Mouse (Mus musculus): Measurements from ENCODE around the gene Gli1. TPM values are rescaled to one million over a fixed set of nuclear protein-coding genes. Genes with fewer than 3 reads are reported as not detected.

The Gli1 gene
- polyA plus RNA-seq, 1 experiment from 2014 or later = 16.5 TPM

GRCm38 (mm10) chr10:127294895-127295510 lies 46.8 kb downstream of the Gli1 start:
- no peaks in the 10 kb centered on the region for H3K9me3 ChIP-seq
- no peak overlapping the region for H3K4me3 ChIP-seq
- no peak for ATAC-seq (ENCODE audit: low FRiP score, low read depth)
- peaks cover 65% of the 10 kb centered on the region for H3K36me3 ChIP-seq
- H3K4me2 ChIP-seq (replicated peaks) = no peak overlapping the region
- WGBS = 89% methylated on average over 10 of the region's 10 CpGs
- H3K27me3 ChIP-seq = no peaks in the 10 kb centered on the region
- H3K4me1 ChIP-seq = peaks cover 18% of the 10 kb centered on the region
- H3K27ac ChIP-seq = no peak overlapping the region
- no peak overlapping the region for H3K9ac ChIP-seq

GRCm38 (mm10) chr10:127293590-127294113 lies 48.1 kb downstream of the Gli1 start:
- H3K9ac ChIP-seq = no peak overlapping the region
- H3K4me3 ChIP-seq = no peak overlapping the region
- H3K27me3 ChIP-seq = no peaks in the 10 kb centered on the region
- no peak overlapping the region for H3K27ac ChIP-seq
- H3K4me2 ChIP-seq (replicated peaks) = no peak overlapping the region
- 80% methylated on average over 3 of the region's 3 CpGs for WGBS
- peaks cover 26% of the 10 kb centered on the region for H3K4me1 ChIP-seq
- ATAC-seq (ENCODE audit: low FRiP score, low read depth) = no peak
- no peaks in the 10 kb centered on the region for H3K9me3 ChIP-seq
- peaks cover 52% of the 10 kb centered on the region for H3K36me3 ChIP-seq

- peaks cover 51% of the 10 kb centered on the region for H3K36me3 ChIP-seq
- H3K4me2 ChIP-seq (replicated peaks) = no peak overlapping the region
- H3K4me3 ChIP-seq = no peak overlapping the region
- H3K9me3 ChIP-seq = no peaks in the 10 kb centered on the region
- no peak for ATAC-seq (ENCODE audit: low FRiP score, low read depth)
- H3K27ac ChIP-seq = no peak overlapping the region
- no peak overlapping the region for H3K9ac ChIP-seq
- no peaks in the 10 kb centered on the region for H3K27me3 ChIP-seq
- peaks cover 26% of the 10 kb centered on the region for H3K4me1 ChIP-seq
- 88% methylated on average over 6 of the region's 6 CpGs for WGBS
Observed at GRCm38 (mm10) chr10:127292987-127293538, 48.7 kb downstream of the Gli1 start.

DNA sequence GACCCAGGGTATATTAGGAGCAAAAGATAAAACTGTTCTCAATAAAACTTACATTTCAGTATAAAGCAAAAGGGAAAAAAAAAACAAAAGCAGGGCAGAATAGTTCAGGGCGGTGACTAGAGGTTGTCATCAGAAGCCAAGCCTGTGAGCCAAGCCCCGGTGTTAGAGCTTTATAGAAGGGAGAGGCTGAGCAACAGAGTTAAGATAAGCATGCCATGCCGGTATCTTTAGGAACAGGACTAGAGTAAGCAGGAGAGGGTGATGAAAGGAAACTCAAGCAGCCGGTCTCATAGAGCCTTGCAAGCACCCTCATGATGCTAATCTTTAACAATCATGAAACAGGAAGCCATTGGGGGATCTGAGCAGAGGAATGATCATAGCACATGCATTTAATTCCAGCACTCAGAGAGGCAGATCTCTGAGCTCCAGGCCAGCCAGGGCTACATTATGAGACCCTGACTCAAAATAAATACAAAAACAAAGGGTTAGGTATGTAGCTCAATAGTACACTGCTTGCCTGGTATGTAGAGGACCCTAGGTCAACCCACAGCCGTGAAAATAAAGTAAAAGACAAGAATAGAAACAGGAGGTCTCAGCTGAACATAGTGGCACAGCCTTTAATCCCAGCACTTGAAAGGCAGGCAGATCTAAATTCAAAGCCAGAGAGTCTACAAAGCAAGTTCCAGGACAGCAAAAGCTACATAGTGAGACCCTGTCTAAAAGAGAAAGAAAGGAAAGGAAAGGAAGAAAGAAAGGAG lies 49.7 kb downstream of the Gli1 start:
- Histone ChIP-seq H3K27ac (no peak overlapping the region), H3K36me3 (peaks cover 45% of the 10 kb centered on the region)

DNA sequence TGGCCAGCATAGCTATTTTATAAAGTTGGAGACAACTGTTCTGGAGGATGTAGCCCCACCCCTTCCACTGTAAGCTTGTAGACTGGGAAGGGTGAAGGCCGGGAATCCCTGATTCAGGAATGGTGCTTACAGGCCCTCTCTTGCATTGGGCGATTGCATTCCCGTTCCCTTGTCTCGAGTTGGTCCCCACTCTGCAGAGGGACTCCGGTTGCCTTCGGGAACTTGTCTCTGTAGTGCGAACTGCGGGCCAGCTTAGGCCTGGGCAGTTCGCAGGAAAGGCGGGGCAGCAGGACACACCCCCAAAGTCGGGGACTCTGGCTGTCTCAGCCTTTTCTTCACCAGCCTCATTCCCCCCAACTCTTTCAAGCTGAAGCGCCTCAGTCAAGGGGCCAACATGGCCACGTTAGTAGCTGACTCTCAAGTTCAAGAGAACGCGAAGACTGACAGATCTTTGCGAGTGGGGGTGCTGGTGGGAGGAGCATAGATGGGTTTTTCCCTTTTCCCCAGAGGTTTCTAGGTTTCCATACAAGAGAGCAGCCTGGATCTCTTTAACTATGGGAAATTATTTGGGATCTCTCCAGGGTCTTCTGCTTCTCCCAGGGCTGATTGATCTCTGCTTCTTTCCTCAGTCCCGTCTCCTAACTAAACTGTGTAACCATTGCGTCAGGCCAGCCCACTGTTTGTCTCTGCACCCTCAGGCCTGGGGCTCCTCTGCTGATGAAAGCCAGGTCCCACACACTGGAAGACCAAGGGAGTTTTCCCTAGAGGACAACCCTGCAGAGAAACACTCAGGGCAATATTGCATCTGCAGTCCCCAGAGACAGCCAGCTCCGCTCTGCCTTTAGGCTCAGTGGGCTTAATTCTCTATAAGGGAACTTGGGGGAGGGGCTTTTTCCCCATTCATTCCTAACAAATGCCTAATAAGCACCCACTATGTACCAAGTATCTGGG lies 50.6 kb downstream of the Gli1 start:
- H3K4me1 ChIP-seq = peaks cover 44% of the 10 kb centered on the region
- H3K4me2 ChIP-seq (replicated peaks) = peak overlapping the region; percentile 95
- peak overlapping the region; percentile 70 for H3K4me3 ChIP-seq
- H3K27ac ChIP-seq = peak overlapping the region; percentile 85
- H3K36me3 ChIP-seq = peaks cover 46% of the 10 kb centered on the region
- no peaks in the 10 kb centered on the region for H3K27me3 ChIP-seq
- 3% methylated on average over 19 of the region's 19 CpGs for WGBS
- no peaks in the 10 kb centered on the region for H3K9me3 ChIP-seq
- peak; percentile 64 for ATAC-seq (ENCODE audit: low FRiP score, low read depth)
- H3K9ac ChIP-seq = peak overlapping the region; percentile 69

More for the DNA sequence above, 49.7 kb downstream of the Gli1 start:
- Histone ChIP-seq H3K4me1 (peaks cover 36% of the 10 kb centered on the region), H3K4me2 (replicated peaks) (peak overlapping the region; percentile 95), H3K27me3 (no peaks in the 10 kb centered on the region), H3K9ac (peak overlapping the region; percentile 69), H3K9me3 (no peaks in the 10 kb centered on the region), H3K4me3 (peak overlapping the region; percentile 70)
- no peak for ATAC-seq (ENCODE audit: low FRiP score, low read depth)
- WGBS = 57% methylated on average over 5 of the region's 5 CpGs

GRCm38 (mm10) chr10:127290307-127290929 lies 51.4 kb downstream of the Gli1 start:
- peaks cover 52% of the 10 kb centered on the region for H3K4me1 ChIP-seq
- peaks cover 46% of the 10 kb centered on the region for H3K36me3 ChIP-seq
- WGBS = under 1% methylated on average over 47 of the region's 47 CpGs
- peak; percentile 93 for ATAC-seq (ENCODE audit: low FRiP score, low read depth)
- H3K27ac ChIP-seq = peak overlapping the region; percentile 98
- no peaks in the 10 kb centered on the region for H3K9me3 ChIP-seq
- H3K4me2 ChIP-seq (replicated peaks) = peak overlapping the region; percentile 95
- peak overlapping the region; percentile 69 for H3K9ac ChIP-seq
- no peaks in the 10 kb centered on the region for H3K27me3 ChIP-seq
- peak overlapping the region; percentile 70 for H3K4me3 ChIP-seq

- 2% methylated on average over 15 of the region's 15 CpGs for WGBS
- Histone ChIP-seq H3K36me3 (peaks cover 46% of the 10 kb centered on the region), H3K4me1 (peaks cover 59% of the 10 kb centered on the region), H3K27ac (peak overlapping the region; percentile 98), H3K4me3 (peak overlapping the region; percentile 70), H3K4me2 (replicated peaks) (peak overlapping the region; percentile 95), H3K9me3 (no peaks in the 10 kb centered on the region), H3K27me3 (no peaks in the 10 kb centered on the region), H3K9ac (peak overlapping the region; percentile 82)
- ATAC-seq (ENCODE audit: low FRiP score, low read depth) = no peak
Observed at GRCm38 (mm10) chr10:127289573-127290191, 52.1 kb downstream of the Gli1 start.

DNA sequence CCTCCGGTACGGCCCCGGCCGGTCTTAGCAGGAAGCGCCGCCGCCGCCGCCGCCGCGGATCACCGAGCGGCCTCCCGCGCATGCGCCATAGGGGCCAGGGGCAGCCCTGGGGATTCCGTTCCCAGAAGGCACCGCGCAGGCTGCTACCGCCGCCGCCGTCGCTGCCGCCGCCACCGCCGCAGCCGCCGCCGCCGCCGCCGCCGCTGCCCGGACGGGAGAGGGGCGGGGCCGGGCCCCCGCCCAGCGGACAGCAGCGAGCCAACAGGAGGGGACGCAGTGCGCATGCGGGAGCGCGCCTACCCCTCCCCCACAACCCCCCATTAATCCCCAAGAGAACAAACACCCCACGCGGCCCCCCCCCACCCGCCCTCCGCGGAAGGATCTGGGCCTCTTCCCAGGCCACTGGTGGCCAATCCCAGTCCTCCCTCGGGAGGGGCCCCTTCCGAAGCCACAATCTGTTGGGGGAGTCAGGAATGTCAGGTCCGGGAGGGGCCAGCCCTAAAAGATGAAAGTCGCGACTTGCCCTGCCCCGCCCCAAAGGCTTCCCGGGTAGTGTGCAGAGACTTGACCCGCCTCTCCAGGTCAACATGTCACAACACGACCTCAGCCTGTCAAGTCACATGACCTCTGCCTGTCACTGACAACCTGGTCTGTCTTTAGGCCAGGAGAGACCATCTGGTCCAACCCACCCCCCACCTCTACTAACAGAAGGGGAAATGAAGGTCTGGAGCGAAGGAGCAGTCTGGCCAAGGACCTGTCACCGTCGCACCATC lies 52.8 kb downstream of the Gli1 start, which contains the start of gene Mbd6:
TSS of gene Mbd6 (minus strand) at position 219 of the 773 bp plus-strand sequence.
- ATAC-seq (ENCODE audit: low FRiP score, low read depth) = peak; percentile 12
- peak within 1 kb of the TSS; percentile 70 for H3K4me3 ChIP-seq
- peak within 1 kb of the TSS; percentile 95 for H3K4me2 ChIP-seq (replicated peaks)
- peak within 1 kb of the TSS; percentile 82 for H3K9ac ChIP-seq
- H3K36me3 ChIP-seq = peaks cover 46% of the 10 kb centered on the region
- no peaks in the 10 kb centered on the region for H3K27me3 ChIP-seq
- H3K27ac ChIP-seq = peak within 1 kb of the TSS; percentile 98
- no peaks in the 10 kb centered on the region for H3K9me3 ChIP-seq
- WGBS = under 1% methylated on average over 31 of the region's 65 CpGs
- H3K4me1 ChIP-seq = peaks cover 61% of the 10 kb centered on the region

GRCm38 (mm10) chr10:127288328-127288799 lies 53.4 kb downstream of the Gli1 start:
- Histone ChIP-seq H3K9ac (peak overlapping the region; percentile 82), H3K4me3 (peak overlapping the region; percentile 70), H3K36me3 (peaks cover 46% of the 10 kb centered on the region), H3K27me3 (no peaks in the 10 kb centered on the region), H3K9me3 (no peaks in the 10 kb centered on the region), H3K4me1 (peaks cover 61% of the 10 kb centered on the region), H3K4me2 (replicated peaks) (peak overlapping the region; percentile 95), H3K27ac (peak overlapping the region; percentile 98)
- under 1% methylated on average over 16 of the region's 28 CpGs for WGBS
- ATAC-seq (ENCODE audit: low FRiP score, low read depth) = peak; percentile 14

DNA sequence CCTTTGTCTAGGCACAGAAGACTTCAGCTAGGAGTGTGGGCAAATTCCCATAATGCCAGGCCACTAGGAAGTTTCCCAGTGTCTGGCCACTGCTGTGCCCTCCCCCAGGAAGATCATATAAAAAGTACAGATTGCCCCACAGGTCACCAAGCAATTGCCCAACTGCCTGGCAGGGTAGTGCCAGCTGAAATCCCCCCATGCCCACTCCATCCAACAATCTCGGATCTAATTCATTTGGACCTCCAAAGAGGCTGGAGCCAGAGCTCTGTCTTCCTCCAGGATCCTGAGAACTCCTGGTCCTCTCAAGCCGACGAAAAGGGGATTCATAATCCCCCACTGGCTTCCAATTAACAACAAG lies 53.9 kb downstream of the Gli1 start:
- Histone ChIP-seq H3K4me3 (peak overlapping the region; percentile 70), H3K27ac (peak overlapping the region; percentile 98), H3K9me3 (no peaks in the 10 kb centered on the region), H3K4me2 (replicated peaks) (peak overlapping the region; percentile 95), H3K9ac (peak overlapping the region; percentile 82), H3K4me1 (peaks cover 60% of the 10 kb centered on the region), H3K27me3 (no peaks in the 10 kb centered on the region), H3K36me3 (peaks cover 46% of the 10 kb centered on the region)
- no peak for ATAC-seq (ENCODE audit: low FRiP score, low read depth)
- 2% methylated on average over 3 of the region's 3 CpGs for WGBS

All from limb, embryonic 13.5 days (tissue).